Mouse (Mus musculus) thymus, adult 18-20 months (tissue): Measurements from ENCODE around the gene Vmn1r172.
"Not testable (repeated sequence)": the region's sequence is repeated elsewhere in the genome, so short reads cannot be mapped to it uniquely, and the experiment has no call there.

Experiments
- DNase-seq, 2 experiments: peaks; one replicate each; pipeline ENCODE4 v3.0.0; 2022; ENCODE audit warnings: mixed read lengths in 2 of 2

The Vmn1r172 gene

GRCm38 (mm10) chr7:23658016-23658415, at the start of gene Vmn1r172:
Gene Vmn1r172, plus strand, starts transcription at chr7:23658316.
- DNase-seq, result no peak

- no peak for DNase-seq
These were observed 27.7 kb upstream of the Vmn1r172 start, which contains the start of gene Vmn1r171 for GRCm38 (mm10) chr7:23630422-23630821. Gene Vmn1r171, plus strand, starts transcription at chr7:23630722.

GRCm38 (mm10) chr7:23700403-23700802, 42.3 kb downstream of the Vmn1r172 start, which contains the start of gene Vmn1r173:
Gene Vmn1r173, plus strand, starts transcription at chr7:23700703.
- DNase-seq, result not testable (repeated sequence)
